Mouse (Mus musculus): ENCODE results near the gene Hcn1.

The Hcn1 gene

DNA sequence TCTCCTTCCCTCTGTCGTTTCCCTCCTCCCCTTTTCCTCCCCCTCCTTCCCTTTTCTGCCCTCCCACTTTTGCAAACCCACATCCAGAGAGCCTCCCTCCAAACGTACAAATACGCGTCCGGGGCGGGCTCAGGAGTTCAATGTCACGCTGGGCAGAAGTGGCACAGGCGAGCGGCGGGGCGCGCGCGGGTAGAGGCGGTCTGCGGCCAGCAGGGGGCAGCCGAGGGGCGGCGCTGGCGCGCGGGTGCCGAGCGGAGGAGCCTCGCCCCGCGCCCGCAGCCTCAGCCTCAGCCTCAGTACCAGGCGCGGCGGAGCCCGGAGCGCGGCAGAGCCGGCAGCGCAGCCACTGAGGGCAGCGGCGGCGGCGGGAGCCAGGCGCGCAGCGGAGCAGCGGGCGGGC lies at the start of gene Hcn1:
Gene Hcn1 (plus strand): TSS at position 140 of the 400 bp plus-strand sequence.
- in situ Hi-C loops (cut with MseI, MboI) = no loop called here

- in situ Hi-C loops (cut with MseI, MboI) = no loop called here
Observed at GRCm38 (mm10) chr13:117567251-117567650, 34.9 kb upstream of the Hcn1 start.

DNA sequence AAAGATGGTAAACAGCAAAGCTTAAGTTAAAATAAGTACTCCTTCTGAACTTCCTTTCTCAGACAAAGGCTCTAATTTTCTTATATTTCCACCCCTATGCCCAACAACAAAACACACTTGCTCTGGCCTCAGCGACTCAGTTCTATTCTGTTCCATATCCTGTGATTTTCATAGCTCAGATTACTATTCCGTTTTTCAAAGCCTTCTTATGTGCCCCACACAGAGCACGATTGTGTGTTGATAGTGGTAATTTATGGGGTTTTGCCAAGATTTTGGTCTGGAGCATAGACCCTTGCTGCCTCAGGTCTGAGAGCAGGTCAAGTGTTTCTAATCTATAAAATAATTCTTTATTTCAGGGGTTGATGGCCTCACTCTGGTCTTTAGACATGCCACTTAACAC lies 30.4 kb upstream of the Hcn1 start:
- in situ Hi-C loops (cut with MseI, MboI) = no loop called here

- in situ Hi-C loops (cut with MseI, MboI) = no loop called here
Observed at GRCm38 (mm10) chr13:117594494-117595182, 7.5 kb upstream of the Hcn1 start.

DNA sequence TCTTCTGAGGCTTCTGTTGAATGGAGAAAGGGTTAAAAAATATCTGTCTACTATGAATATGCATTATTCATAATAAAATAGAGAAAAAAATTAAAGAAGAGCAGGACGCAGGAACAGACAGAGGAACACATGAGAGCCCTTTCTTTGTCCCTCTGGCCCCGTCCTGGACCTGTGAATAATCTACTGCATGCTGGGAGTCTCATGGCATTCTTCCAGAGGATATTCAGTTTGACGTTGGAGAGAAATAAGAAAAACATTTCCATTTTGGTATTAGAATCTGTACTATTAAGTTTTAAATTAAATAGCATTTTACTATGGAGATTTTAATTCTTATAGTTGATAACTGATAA lies 7.0 kb upstream of the Hcn1 start:
- in situ Hi-C loops (cut with MseI, MboI) = no loop called here

DNA sequence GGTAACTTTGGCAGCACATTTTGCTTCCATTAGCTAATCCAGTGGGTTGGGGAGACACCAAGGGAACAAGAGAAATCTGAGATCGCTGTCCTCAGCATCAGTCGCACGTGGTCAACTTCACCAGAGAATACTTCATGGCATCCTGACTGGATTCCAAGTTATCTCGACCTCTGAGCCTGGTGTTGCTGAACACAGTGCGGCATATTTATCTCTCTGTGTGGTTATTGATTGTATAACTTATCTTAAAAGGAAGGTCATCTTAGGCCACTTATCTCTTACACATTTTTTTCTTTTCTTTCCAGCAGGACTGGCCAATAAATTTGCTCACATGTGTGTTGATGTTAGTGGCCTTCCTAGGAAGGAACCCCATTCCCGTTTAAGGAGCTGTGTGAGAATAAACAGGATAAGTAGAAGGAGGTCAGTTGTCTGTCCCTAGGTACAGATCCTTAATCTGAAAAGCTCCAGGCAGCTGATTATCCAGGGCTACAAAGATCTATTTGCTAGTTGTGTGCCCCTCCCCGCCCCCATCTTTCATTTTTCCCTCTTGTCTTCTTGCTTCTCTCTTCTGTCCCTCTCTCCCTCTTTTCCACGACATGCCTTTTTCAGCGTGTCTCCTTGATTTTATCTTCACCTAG lies 672 bp upstream of the Hcn1 start:
- in situ Hi-C loops (cut with MseI, MboI) = no loop called here

DNA sequence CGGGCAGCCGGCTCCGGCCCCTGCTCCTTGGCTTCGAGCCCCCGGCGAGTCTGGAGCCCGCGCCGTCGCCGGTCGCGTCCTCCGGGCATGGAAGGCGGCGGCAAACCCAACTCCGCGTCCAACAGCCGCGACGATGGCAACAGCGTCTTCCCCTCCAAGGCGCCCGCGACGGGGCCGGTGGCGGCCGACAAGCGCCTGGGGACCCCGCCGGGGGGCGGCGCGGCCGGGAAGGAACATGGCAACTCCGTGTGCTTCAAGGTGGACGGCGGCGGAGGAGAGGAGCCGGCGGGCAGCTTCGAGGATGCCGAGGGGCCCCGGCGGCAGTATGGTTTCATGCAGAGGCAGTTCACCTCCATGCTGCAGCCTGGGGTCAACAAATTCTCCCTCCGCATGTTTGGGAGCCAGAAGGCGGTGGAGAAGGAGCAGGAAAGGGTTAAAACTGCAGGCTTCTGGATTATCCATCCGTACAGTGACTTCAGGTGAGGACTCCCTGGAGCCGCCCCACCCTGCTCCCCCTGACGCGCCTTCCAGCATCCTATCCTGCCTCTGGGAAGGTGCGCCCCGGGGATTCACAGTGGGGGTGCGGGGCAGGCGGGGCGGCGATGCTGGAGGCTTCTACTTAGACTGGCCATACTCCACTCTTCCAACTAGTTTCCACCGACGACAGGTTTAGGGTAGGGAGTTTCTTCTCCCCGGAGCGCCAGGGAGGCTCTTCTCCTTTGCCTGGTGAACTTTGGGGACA lies 668 bp downstream of the Hcn1 start:
- in situ Hi-C loops (cut with MseI, MboI) = no loop called here

DNA sequence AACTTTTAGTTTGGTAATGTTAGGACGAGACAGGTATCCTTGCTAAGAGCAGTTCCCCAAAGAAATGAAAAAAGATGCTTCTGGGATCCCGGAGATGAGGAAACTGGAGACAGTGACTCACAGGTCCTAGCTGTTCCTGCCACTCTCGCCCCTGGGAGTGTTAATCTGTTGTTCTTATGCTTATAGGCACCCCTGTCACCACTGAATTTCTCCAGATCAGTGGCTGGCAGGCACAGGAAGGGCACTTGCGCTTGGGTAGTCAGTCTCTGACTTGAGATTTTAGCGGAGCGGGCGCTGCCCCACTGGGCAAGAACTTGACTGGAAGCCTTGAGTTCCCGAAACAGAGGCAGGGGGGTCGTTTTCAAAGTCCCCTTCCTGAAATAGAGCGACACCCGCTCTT lies 1.3 kb downstream of the Hcn1 start:
- in situ Hi-C loops (cut with MseI, MboI) = no loop called here

DNA sequence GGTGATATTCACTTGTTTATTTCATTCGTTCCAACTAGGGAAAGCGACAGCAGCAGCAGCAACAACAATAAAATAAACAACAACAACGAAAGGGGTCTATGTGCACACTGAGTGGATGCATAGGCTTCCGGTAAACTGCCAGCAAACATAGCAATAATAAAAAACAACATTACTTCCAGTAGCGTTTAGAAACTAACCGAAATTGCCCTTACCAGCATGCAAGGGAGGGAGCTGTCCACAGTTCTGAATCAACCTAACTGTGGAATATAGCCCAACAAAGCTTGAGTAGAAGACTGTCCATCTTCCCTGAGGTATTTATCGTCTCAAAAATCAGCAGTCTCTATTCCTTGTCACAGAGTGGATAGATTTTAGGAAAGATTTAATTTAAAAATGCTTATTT lies 2.0 kb downstream of the Hcn1 start:
- in situ Hi-C loops (cut with MseI, MboI) = no loop called here

DNA sequence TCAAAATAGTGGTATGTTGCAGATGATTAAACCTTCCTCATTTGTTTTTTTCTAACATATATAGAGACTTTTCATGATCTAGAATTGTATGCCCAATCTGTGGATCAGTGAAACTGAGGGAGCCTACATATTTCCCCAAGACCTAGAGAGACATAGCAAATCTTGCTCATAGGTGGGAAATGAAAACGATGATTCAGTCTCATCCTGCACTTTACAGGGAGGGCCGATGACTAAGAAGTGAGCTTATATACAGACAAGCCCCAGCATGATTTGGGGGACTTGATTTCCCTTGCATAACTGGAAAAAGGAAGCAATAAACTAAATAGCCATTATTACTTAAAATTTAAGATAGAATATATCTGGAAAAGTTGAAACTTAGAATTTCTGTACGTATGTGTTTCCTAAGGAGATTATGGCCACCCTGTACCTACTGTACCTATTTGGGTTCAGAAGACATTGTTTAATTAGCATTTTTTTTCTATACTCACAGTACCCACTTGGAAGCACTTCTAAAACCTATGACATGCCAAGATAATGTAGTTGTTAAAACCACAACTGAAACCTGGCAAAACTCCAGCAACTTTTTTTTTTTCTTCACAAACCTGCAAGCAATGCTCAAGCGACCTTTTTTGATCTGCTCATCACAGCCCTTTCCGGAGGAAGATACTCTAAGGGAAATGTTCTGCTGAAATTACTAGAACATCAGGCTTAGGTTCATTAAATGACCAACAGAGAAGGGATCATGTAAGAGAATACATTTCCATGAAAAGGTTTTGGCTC lies 3.0 kb downstream of the Hcn1 start:
- in situ Hi-C loops (cut with MseI, MboI) = no loop called here

- in situ Hi-C loops (cut with MseI, MboI) = no loop called here
Observed at GRCm38 (mm10) chr13:117611881-117612280, 9.8 kb downstream of the Hcn1 start.

DNA sequence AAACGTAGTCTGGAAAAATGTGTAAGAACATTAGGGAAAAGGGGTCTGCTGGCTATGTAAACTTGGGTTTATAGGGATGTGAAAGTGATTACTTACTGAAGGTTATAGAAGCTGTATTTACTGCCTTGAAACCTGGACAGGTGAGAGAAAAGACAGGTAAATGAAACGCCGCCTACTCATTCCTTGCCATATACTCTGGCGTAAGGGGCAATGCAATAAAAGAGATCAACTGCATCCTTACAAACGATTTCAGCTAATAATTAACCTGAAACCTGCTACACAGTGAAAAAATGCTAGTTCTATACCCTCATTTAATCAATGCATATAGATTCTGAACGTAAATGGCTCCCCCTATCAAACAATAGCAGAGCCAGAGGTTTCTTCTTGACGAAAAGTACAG lies 17.4 kb downstream of the Hcn1 start:
- in situ Hi-C loops (cut with MseI, MboI) = no loop called here

- in situ Hi-C loops (cut with MseI, MboI) = no loop called here
Observed at GRCm38 (mm10) chr13:117657501-117657900, 55.4 kb downstream of the Hcn1 start.

DNA sequence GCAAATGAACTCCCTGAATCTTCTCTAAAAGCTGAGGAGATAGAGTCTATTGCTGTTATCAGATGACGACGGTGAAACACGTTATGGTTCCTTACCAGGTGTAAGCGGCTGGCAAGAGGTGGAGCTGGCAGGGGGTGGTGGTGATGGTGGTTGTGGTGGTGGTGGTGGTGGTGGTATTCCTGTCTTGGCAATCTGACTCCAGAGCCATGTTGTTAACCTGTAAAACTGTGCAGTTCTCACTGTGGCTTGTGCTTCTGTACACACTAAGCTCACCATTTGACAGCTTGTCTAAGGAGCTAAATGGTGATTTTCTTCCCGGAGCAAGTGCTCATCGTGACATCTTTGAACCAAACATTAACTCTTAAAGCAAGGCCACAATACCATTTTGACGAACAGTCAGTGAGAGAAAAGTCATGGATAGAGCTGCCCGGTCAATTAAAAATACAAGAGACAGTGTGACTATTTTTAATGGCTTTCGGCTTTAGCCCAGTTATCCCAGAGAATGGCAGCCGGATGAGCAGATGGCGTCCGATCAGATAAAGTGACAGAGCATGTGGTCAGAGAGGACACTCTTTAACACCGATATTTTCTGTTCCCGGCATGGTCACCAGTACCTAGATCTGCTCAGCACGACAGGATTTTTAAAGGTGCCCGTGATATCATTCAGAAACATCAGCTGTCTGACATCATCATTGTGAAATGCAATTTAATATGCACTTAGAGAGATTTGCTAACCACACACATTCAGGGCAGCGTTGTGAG lies 56.5 kb downstream of the Hcn1 start:
- in situ Hi-C loops (cut with MseI, MboI) = no loop called here

DNA sequence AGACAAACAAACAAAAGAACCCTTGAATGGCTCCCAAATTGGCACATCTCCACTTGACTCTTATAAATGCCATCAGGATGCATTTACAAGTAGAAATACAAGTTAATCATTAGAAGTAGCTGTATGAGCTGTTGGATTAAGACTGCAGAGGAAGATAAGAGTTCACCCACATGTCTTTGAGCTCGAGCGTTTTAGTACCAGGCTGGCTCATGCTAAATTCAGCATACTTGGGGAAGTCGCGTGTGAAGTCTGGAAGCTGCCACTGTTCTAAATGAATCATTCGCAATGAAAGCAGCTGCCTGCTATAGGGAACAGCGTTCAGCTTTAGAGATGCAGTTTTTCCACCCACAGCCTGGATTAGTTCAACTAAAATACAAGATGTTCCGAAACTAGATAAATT lies 57.4 kb downstream of the Hcn1 start:
- in situ Hi-C loops (cut with MseI, MboI) = no loop called here

GRCm38 (mm10) chr13:117662661-117663060 lies 60.5 kb downstream of the Hcn1 start:
- in situ Hi-C loops (cut with MseI, MboI) = no loop called here

- in situ Hi-C loops (cut with MseI, MboI) = no loop called here
Observed at GRCm38 (mm10) chr13:117669303-117669702, 67.2 kb downstream of the Hcn1 start.

- in situ Hi-C loops (cut with MseI, MboI) = no loop called here
Observed at GRCm38 (mm10) chr13:117671851-117672250, 69.7 kb downstream of the Hcn1 start.

DNA sequence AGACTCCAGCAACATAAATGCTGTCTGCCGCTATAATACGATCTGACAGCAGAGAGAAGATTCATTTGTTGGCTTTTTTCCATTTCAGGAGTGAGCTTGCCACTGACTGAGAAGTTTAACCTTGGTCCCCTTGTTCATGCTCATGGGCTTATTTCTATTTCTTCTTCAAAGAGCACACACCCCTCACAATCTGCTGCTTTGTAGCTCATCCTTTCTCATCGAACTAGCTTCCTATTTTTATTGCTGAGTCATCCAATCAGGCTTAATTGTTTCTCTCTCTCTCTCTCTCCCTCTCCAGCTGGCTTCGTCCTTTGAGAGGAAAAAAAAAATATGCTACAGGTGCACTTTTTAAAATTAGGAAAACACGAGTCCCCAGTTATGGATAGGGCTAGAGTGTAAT lies 74.3 kb downstream of the Hcn1 start:
- in situ Hi-C loops (cut with MseI, MboI) = no loop called here

- in situ Hi-C loops (cut with MseI, MboI) = no loop called here
Observed at GRCm38 (mm10) chr13:117687670-117688069, 85.5 kb downstream of the Hcn1 start.

GRCm38 (mm10) chr13:117694729-117695332 lies 92.7 kb downstream of the Hcn1 start:
- in situ Hi-C loops (cut with MseI, MboI) = no loop called here

Measured in mouse trophoblast stem cell (cell line).